Mouse (Mus musculus): ENCODE measurements at regions not wholly inside any gene's neighbourhood (a gene's known extent, or its start where the extent isn't known, plus 50 kb on each side); places are given as distances from the start of the nearest gene placed in this dataset.
A peak's percentile ranks its signal among the peaks of the same experiment; 100 is the strongest.

- intact Hi-C loops (cut with DNase I; ENCODE audit: low total_unique reads), result no loop called here
Measured at GRCm38 (mm10) chr15:96781560-96781959, 82.0 kb upstream of the Slc38a2 start.

GRCm38 (mm10) chr15:96780606-96781005 lies 81.1 kb upstream of the Slc38a2 start:
- intact Hi-C loops (cut with DNase I; ENCODE audit: low total_unique reads), result no loop called here
- DNase-seq, result no peak

More at GRCm38 (mm10) chr15:96781560-96781959, 82.0 kb upstream of the Slc38a2 start:
- DNase-seq, result no peak

- no peak for DNase-seq
- intact Hi-C loops (cut with DNase I; ENCODE audit: low total_unique reads), result no loop called here
Measured at GRCm38 (mm10) chr15:96779358-96779757, 79.8 kb upstream of the Slc38a2 start.

GRCm38 (mm10) chr15:96778321-96778926 lies 78.9 kb upstream of the Slc38a2 start:
- peak; percentile 39 for DNase-seq
- intact Hi-C loops (cut with DNase I; ENCODE audit: low total_unique reads), result no loop called here

- DNase-seq, result no peak
- intact Hi-C loops (cut with DNase I; ENCODE audit: low total_unique reads), result no loop called here
Measured at GRCm38 (mm10) chr15:96776476-96777075, 77.0 kb upstream of the Slc38a2 start.

GRCm38 (mm10) chr15:96775129-96775528 lies 75.6 kb upstream of the Slc38a2 start:
- intact Hi-C loops (cut with DNase I; ENCODE audit: low total_unique reads), result no loop called here

GRCm38 (mm10) chr15:96774664-96775063 lies 75.1 kb upstream of the Slc38a2 start:
- DNase-seq, result no peak
- intact Hi-C loops (cut with DNase I; ENCODE audit: low total_unique reads), result no loop called here

More at GRCm38 (mm10) chr15:96775129-96775528, 75.6 kb upstream of the Slc38a2 start:
- no peak for DNase-seq

GRCm38 (mm10) chr15:96773656-96774055 lies 74.1 kb upstream of the Slc38a2 start:
- intact Hi-C loops (cut with DNase I; ENCODE audit: low total_unique reads), result no loop called here
- no peak for DNase-seq

GRCm38 (mm10) chr15:96772701-96773100 lies 73.2 kb upstream of the Slc38a2 start:
- intact Hi-C loops (cut with DNase I; ENCODE audit: low total_unique reads), result no loop called here
- DNase-seq, result no peak

- intact Hi-C loops (cut with DNase I; ENCODE audit: low total_unique reads), result no loop called here
- DNase-seq, result no peak
Measured at GRCm38 (mm10) chr15:96770786-96771185, 71.3 kb upstream of the Slc38a2 start.

- intact Hi-C loops (cut with DNase I; ENCODE audit: low total_unique reads), result no loop called here
Measured at GRCm38 (mm10) chr15:96770299-96770698, 70.8 kb upstream of the Slc38a2 start.

GRCm38 (mm10) chr15:96769751-96770150 lies 70.2 kb upstream of the Slc38a2 start:
- DNase-seq, result no peak
- intact Hi-C loops (cut with DNase I; ENCODE audit: low total_unique reads), result no loop called here

More at GRCm38 (mm10) chr15:96770299-96770698, 70.8 kb upstream of the Slc38a2 start:
- DNase-seq, result no peak

- no peak for DNase-seq
- intact Hi-C loops (cut with DNase I; ENCODE audit: low total_unique reads), result no loop called here
Measured at GRCm38 (mm10) chr15:96768301-96768993, 68.9 kb upstream of the Slc38a2 start.

GRCm38 (mm10) chr15:96767188-96767587 lies 67.7 kb upstream of the Slc38a2 start:
- DNase-seq, result no peak
- intact Hi-C loops (cut with DNase I; ENCODE audit: low total_unique reads), result no loop called here

- DNase-seq, result no peak
Measured at GRCm38 (mm10) chr15:96766238-96766637, 66.7 kb upstream of the Slc38a2 start.

GRCm38 (mm10) chr15:96763611-96764010 lies 64.1 kb upstream of the Slc38a2 start:
- DNase-seq, result no peak
- intact Hi-C loops (cut with DNase I; ENCODE audit: low total_unique reads), result no loop called here

More at GRCm38 (mm10) chr15:96766238-96766637, 66.7 kb upstream of the Slc38a2 start:
- intact Hi-C loops (cut with DNase I; ENCODE audit: low total_unique reads), result no loop called here

- intact Hi-C loops (cut with DNase I; ENCODE audit: low total_unique reads), result no loop called here
Measured at GRCm38 (mm10) chr15:96759078-96759995, 59.8 kb upstream of the Slc38a2 start.

GRCm38 (mm10) chr15:96757446-96758198 lies 58.1 kb upstream of the Slc38a2 start:
- no peak for DNase-seq

More at GRCm38 (mm10) chr15:96759078-96759995, 59.8 kb upstream of the Slc38a2 start:
- DNase-seq, result no peak

GRCm38 (mm10) chr15:96756456-96756855 lies 56.9 kb upstream of the Slc38a2 start:
- intact Hi-C loops (cut with DNase I; ENCODE audit: low total_unique reads), result no loop called here

More at GRCm38 (mm10) chr15:96757446-96758198, 58.1 kb upstream of the Slc38a2 start:
- intact Hi-C loops (cut with DNase I; ENCODE audit: low total_unique reads), result no loop called here

More at GRCm38 (mm10) chr15:96756456-96756855, 56.9 kb upstream of the Slc38a2 start:
- no peak for DNase-seq
